Mouse (Mus musculus): ENCODE data around the gene Sp9. TPM values are rescaled to one million over a fixed set of nuclear protein-coding genes. Genes with fewer than 3 reads are reported as not detected.

Gene Sp9
- polyA plus RNA-seq, 1 experiment from 2014 or later: not detected

Other genes with a start within 250 kb of the Sp9 start
- gene Ola1, start 53.0 kb upstream of the Sp9 start, polyA plus RNA-seq (2015; fragmentation: Nextera tagmentation; extraction: Ambion mirVana): 79.4 and 89.1 TPM in 2 replicates
- gene Scrn3, start 40.7 kb downstream of the Sp9 start, polyA plus RNA-seq (2015; fragmentation: Nextera tagmentation; extraction: Ambion mirVana): 19.2 and 19.3 TPM in 2 replicates
- 20.5 and 20.7 TPM in 2 replicates for gene Cir1, start 40.8 kb downstream of the Sp9 start, polyA plus RNA-seq (2015; fragmentation: Nextera tagmentation; extraction: Ambion mirVana)
- 7.7 and 8.2 TPM in 2 replicates for gene Gpr155, start 114.6 kb downstream of the Sp9 start, polyA plus RNA-seq (2015; fragmentation: Nextera tagmentation; extraction: Ambion mirVana)